Mouse (Mus musculus) hindbrain, embryonic 11.5 days (tissue): ENCODE measurements around the gene Gm4312. TPM values are rescaled to one million over a fixed set of nuclear protein-coding genes. Genes with fewer than 3 reads are reported as not detected.
"Not testable (repeated sequence)": the region's sequence is repeated elsewhere in the genome, so short reads cannot be mapped to it uniquely, and the experiment has no call there.

Experiments
- ATAC-seq: fragments of 200-750 bp; cut with Nextera tagmentation; 2 replicates; pipeline ENCODE4 v1.8.0; 2017; ENCODE audit warnings: mild to moderate bottlenecking, moderate TSS enrichment, moderate library complexity; ENCODE audit not compliant: low FRiP score
- DNase-seq: peaks from one replicate; pipeline ENCODE4 v3.0.0-alpha.2; 2015; ENCODE audit warnings: low spot score
- H3K27ac ChIP-seq: fragments of 300-500 bp; sonication (generic); 2 replicates; pipeline ENCODE4 v1.5.1; 2014; ENCODE audit warnings: mild to moderate bottlenecking, low read depth, low read length
- H3K27me3 ChIP-seq: fragments of 300-500 bp; sonication (generic); 2 replicates; pipeline ENCODE4 v1.6.1; 2014; ENCODE audit warnings: mild to moderate bottlenecking, low read length, moderate library complexity, mixed read lengths; ENCODE audit not compliant: control insufficient read depth, insufficient read depth
- H3K36me3 ChIP-seq: fragments of 300-500 bp; sonication (generic); 2 replicates; pipeline ENCODE4 v1.6.1; 2014; ENCODE audit warnings: mild to moderate bottlenecking, low read length, moderate library complexity, mixed read lengths; ENCODE audit not compliant: control insufficient read depth, insufficient read depth
- H3K4me1 ChIP-seq: fragments of 300-500 bp; sonication (generic); replicated peaks from 2 replicates; pipeline ENCODE4 v1.6.1; 2014; ENCODE audit warnings: low read length, mixed read lengths; ENCODE audit not compliant: control insufficient read depth, insufficient read depth
- H3K4me2 ChIP-seq: fragments of 300-500 bp; sonication (generic); replicated peaks from 2 replicates; pipeline ENCODE4 v1.6.1; 2014; ENCODE audit warnings: mild to moderate bottlenecking, low read depth, low read length
- H3K4me3 ChIP-seq: fragments of 300-500 bp; sonication (generic); 2 replicates; pipeline ENCODE4 v1.5.1; 2014; ENCODE audit warnings: low read depth, low read length
- H3K9ac ChIP-seq: fragments of 300-500 bp; sonication (generic); 2 replicates; pipeline ENCODE4 v1.6.1; 2014; ENCODE audit warnings: low read depth, low read length
- H3K9me3 ChIP-seq: fragments of 300-500 bp; sonication (generic); 2 replicates; pipeline ENCODE4 v1.6.1; 2016; ENCODE audit warnings: low read length; ENCODE audit not compliant: control insufficient read depth
- WGBS: fragments of 180-500 bp; shearing (Covaris S2); extraction: QIAGEN DNeasy Blood & Tissue Kit; methylation state at CpG from one replicate; pipeline ENCODE4 v1.1.7; 2014; 5-methylcytosine and 5-hydroxymethylcytosine counted together
- polyA plus RNA-seq: library from polyadenylated mRNA; unstranded; fragments of >200 nt; fragmentation: Nextera tagmentation; extraction: Ambion mirVana; gene quantifications from 2 replicates; pipeline ENCODE4 v1.2.1, GENCODE M21; 2014

Gm4312 gene
- polyA plus RNA-seq, result not detected in 2 replicates

DNA sequence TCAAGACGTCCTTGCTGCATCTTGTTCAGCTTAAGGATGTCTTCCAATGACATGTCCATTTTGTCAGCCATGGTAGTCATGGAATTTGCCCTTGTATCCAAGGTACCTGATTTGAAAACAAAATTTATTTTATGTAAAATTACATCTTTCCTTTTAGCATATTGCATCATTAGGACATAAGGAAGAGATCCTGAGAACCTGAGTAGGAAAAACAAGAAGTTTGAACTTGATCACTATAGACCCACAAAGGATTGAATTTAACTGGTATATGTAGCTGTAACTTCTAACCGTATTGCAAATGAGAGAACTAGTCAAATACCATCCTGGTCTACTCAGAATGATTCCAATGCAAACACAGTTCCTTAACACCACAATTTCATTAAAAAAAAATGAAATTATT lies at the start of gene Gm4312:
Gene Gm4312 (minus strand): TSS at position 101 of the 400 bp plus-strand sequence.
- not testable (repeated sequence) for H3K4me1 ChIP-seq, H3K9ac ChIP-seq, ATAC-seq, H3K4me3 ChIP-seq, H3K27me3 ChIP-seq, H3K4me2 ChIP-seq, H3K36me3 ChIP-seq, H3K9me3 ChIP-seq, DNase-seq, H3K27ac ChIP-seq
- WGBS, result no CpG with 5 or more reads among the region's 2 CpGs

DNA sequence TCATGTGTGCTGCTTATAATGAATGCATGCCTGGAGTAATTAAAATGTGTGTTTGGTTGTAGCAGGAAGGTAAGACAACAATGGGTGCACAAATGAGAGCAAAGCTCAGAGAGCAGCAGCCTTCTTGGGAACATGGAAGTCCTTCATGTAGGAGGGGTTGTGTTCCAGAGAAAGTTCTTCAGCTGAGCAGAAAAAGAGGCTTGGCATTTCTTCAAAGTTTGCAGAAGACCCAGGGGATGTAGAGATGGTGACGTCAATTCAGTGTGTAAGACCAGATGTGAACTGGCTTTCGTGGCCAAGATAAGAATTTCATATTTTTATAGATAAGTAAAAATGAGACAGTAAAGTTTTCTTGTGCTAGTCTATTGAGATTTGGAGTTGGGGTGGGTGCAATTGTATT lies 45.2 kb upstream of the Gm4312 start:
- Histone ChIP-seq H3K9me3 (no peaks in the 10 kb centered on the region), H3K36me3 (no peaks in the 10 kb centered on the region), H3K4me1 (no peaks in the 10 kb centered on the region), H3K9ac (no peak overlapping the region), H3K4me3 (no peak overlapping the region), H3K27ac (no peak overlapping the region), H3K27me3 (no peaks in the 10 kb centered on the region), H3K4me2 (no peak overlapping the region)
- ATAC-seq (no peak), DNase-seq (no peak)
- 85% methylated on average over 2 of the region's 2 CpGs for WGBS

DNA sequence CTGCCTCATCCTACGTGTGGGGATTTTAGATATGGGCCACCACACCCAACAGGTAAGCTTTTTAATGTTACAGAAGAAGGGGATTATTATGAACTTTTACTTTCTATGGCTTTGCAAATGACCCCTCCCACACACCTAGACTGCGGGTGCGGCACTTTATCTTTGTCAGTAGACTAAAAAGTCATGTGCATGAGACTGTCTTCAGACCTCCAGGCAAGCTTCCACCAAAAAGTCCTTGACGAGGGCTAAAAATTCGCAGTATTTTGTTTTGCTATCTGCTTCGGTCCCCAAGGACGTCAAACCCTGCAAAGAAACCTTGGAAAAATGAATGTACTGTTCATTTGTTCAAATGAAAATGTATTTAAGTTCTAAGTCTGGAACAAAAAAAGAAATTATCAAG lies 33.2 kb upstream of the Gm4312 start:
- no peak overlapping the region for H3K27ac ChIP-seq
- 94% methylated on average over 7 of the region's 7 CpGs for WGBS
- H3K4me1 ChIP-seq, result no peaks in the 10 kb centered on the region
- no peak overlapping the region for H3K9ac ChIP-seq
- H3K27me3 ChIP-seq, result no peaks in the 10 kb centered on the region
- no peak for DNase-seq
- no peak overlapping the region for H3K4me3 ChIP-seq
- H3K9me3 ChIP-seq, result no peaks in the 10 kb centered on the region
- H3K4me2 ChIP-seq, result no peak overlapping the region
- no peaks in the 10 kb centered on the region for H3K36me3 ChIP-seq
- ATAC-seq, result no peak

GRCm38 (mm10) chr10:100402301-100402700 lies 19.9 kb upstream of the Gm4312 start:
- not testable (repeated sequence) for H3K27ac ChIP-seq, H3K4me1 ChIP-seq, DNase-seq

DNA sequence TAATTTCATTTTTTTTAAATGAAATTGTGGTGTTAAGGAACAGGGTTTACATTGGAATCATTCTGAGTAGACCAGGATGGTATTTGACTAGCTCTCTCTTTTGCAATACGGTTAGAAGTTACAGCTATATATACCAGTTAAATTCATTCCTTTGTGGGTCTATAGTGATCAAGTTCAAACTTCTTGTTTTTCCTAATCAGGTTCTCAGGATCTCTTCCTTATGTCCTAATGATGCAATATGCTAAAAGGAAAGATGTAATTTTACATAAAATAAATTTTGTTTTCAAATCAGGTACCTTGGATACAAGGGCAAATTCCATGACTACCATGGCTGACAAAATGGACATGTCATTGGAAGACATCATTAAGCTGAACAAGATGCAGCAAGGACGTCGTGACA lies 21.3 kb downstream of the Gm4312 start, which contains the start of gene Gm4307:
Gene Gm4307 (plus strand): TSS at position 301 of the 400 bp plus-strand sequence.
- not testable (repeated sequence) for H3K27me3 ChIP-seq, H3K9ac ChIP-seq, H3K4me3 ChIP-seq, H3K4me2 ChIP-seq, ATAC-seq, H3K4me1 ChIP-seq, DNase-seq, H3K9me3 ChIP-seq, H3K27ac ChIP-seq, H3K36me3 ChIP-seq
- no CpG with 5 or more reads among the region's 3 CpGs for WGBS

More at GRCm38 (mm10) chr10:100402301-100402700, 19.9 kb upstream of the Gm4312 start:
- H3K36me3 ChIP-seq, ATAC-seq, H3K9me3 ChIP-seq, H3K9ac ChIP-seq, H3K4me2 ChIP-seq, H3K27me3 ChIP-seq, H3K4me3 ChIP-seq: not testable (repeated sequence)
- 95% methylated on average over 5 of the region's 6 CpGs for WGBS

GRCm38 (mm10) chr10:100356841-100357240 lies 25.5 kb downstream of the Gm4312 start:
- H3K4me2 ChIP-seq, H3K27ac ChIP-seq, H3K36me3 ChIP-seq, H3K4me3 ChIP-seq, H3K27me3 ChIP-seq, DNase-seq, H3K9ac ChIP-seq, ATAC-seq, H3K4me1 ChIP-seq, H3K9me3 ChIP-seq: not testable (repeated sequence)
- 59% methylated on average over 1 of the region's 2 CpGs for WGBS

GRCm38 (mm10) chr10:100350793-100351192 lies 31.6 kb downstream of the Gm4312 start, which contains the start of gene Gm4305:
Gene Gm4305, plus strand, starts transcription at chr10:100351093.
- WGBS, result no CpG with 5 or more reads among the region's 3 CpGs
- H3K9me3 ChIP-seq, ATAC-seq, H3K9ac ChIP-seq, H3K4me1 ChIP-seq, H3K27me3 ChIP-seq, H3K4me3 ChIP-seq, H3K4me2 ChIP-seq, DNase-seq, H3K36me3 ChIP-seq, H3K27ac ChIP-seq: not testable (repeated sequence)

DNA sequence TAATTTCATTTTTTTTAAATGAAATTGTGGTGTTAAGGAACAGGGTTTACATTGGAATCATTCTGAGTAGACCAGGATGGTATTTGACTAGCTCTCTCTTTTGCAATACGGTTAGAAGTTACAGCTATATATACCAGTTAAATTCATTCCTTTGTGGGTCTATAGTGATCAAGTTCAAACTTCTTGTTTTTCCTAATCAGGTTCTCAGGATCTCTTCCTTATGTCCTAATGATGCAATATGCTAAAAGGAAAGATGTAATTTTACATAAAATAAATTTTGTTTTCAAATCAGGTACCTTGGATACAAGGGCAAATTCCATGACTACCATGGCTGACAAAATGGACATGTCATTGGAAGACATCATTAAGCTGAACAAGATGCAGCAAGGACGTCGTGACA lies 36.7 kb downstream of the Gm4312 start, which contains the start of gene Gm4303:
Gene Gm4303 (plus strand): TSS at position 301 of the 400 bp plus-strand sequence.
- no CpG with 5 or more reads among the region's 3 CpGs for WGBS
- not testable (repeated sequence) for H3K9me3 ChIP-seq, H3K4me1 ChIP-seq, H3K27me3 ChIP-seq, H3K36me3 ChIP-seq, DNase-seq, H3K27ac ChIP-seq, H3K4me2 ChIP-seq, H3K4me3 ChIP-seq, H3K9ac ChIP-seq, ATAC-seq

DNA sequence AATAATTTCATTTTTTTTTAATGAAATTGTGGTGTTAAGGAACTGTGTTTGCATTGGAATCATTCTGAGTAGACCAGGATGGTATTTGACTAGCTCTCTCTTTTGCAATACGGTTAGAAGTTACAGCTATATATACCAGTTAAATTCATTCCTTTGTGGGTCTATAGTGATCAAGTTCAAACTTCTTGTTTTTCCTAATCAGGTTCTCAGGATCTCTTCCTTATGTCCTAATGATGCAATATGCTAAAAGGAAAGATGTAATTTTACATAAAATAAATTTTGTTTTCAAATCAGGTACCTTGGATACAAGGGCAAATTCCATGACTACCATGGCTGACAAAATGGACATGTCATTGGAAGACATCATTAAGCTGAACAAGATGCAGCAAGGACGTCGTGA lies 41.8 kb downstream of the Gm4312 start, which contains the start of gene Gm4302:
Gene Gm4302 (plus strand): TSS at position 301 of the 400 bp plus-strand sequence.
- H3K9ac ChIP-seq, ATAC-seq, H3K9me3 ChIP-seq, DNase-seq, H3K27ac ChIP-seq, H3K36me3 ChIP-seq, H3K27me3 ChIP-seq, H3K4me3 ChIP-seq, H3K4me2 ChIP-seq, H3K4me1 ChIP-seq: not testable (repeated sequence)
- no CpG with 5 or more reads among the region's 3 CpGs for WGBS
